Mouse (Mus musculus) heart, embryonic 13.5 days (tissue): Measurements from ENCODE around the gene Cysrt1. TPM values are rescaled to one million over a fixed set of nuclear protein-coding genes. Genes with fewer than 3 reads are reported as not detected.

Experiments used
- ATAC-seq: fragments of 200-750 bp; cut with Nextera tagmentation; 2 replicates; pipeline ENCODE4 v1.8.0; 2017; ENCODE audit warnings: moderate TSS enrichment; ENCODE audit not compliant: insufficient number of reproducible peaks, low FRiP score, low TSS enrichment; ENCODE audit errors: extremely low read depth
- H3K27ac ChIP-seq: fragments of 300-500 bp; sonication (generic); replicated peaks from 2 replicates; pipeline ENCODE4 v1.5.1; 2015; ENCODE audit warnings: moderate library complexity, mild to moderate bottlenecking, inconsistent platforms
- H3K27me3 ChIP-seq: fragments of 300-500 bp; sonication (generic); replicated peaks from 2 replicates; pipeline ENCODE4 v1.6.1; 2015; ENCODE audit warnings: mild to moderate bottlenecking, inconsistent platforms
- H3K36me3 ChIP-seq: fragments of 300-500 bp; sonication (generic); 2 replicates; pipeline ENCODE4 v1.6.1; 2015; ENCODE audit warnings: mild to moderate bottlenecking, inconsistent platforms
- H3K4me1 ChIP-seq: fragments of 300-500 bp; sonication (generic); 2 replicates; pipeline ENCODE4 v1.6.1; 2015; ENCODE audit warnings: inconsistent platforms
- H3K4me2 ChIP-seq: fragments of 300-500 bp; sonication (generic); 2 replicates; pipeline ENCODE4 v1.6.1; 2015; ENCODE audit warnings: inconsistent platforms, mild to moderate bottlenecking, moderate library complexity
- H3K4me3 ChIP-seq: fragments of 300-500 bp; sonication (generic); 2 replicates; pipeline ENCODE4 v1.5.1; 2015; ENCODE audit warnings: moderate library complexity, mild to moderate bottlenecking, inconsistent platforms
- H3K9ac ChIP-seq: fragments of 300-500 bp; sonication (generic); 2 replicates; pipeline ENCODE4 v1.6.1; 2015; ENCODE audit warnings: inconsistent platforms, mild to moderate bottlenecking, moderate library complexity
- H3K9me3 ChIP-seq: fragments of 300-500 bp; sonication (generic); 2 replicates; pipeline ENCODE4 v1.6.1; 2016; ENCODE audit warnings: inconsistent platforms
- WGBS: fragments of 180-500 bp; shearing (Covaris S2); methylation state at CpG from one replicate; pipeline ENCODE4 v1.1.7; 2015; ENCODE audit warnings: mixed read lengths; 5-methylcytosine and 5-hydroxymethylcytosine counted together
- polyA plus RNA-seq: library from polyadenylated mRNA; unstranded; fragments of >200 nt; fragmentation: Nextera tagmentation; extraction: Ambion mirVana; gene quantifications from 2 replicates; pipeline ENCODE4 v1.2.1, GENCODE M21; 2015

Cysrt1 gene
- not detected in 2 replicates for polyA plus RNA-seq

GRCm38 (mm10) chr2:25242101-25242506, at the start of gene Cysrt1, which contains the start of gene Rnf208:
Cysrt1 (minus strand) TSS chr2:25242452.
Rnf208 (plus strand) TSS chr2:25242255.
- Histone ChIP-seq H3K27me3 (peaks cover 55% of the 10 kb centered on the region), H3K4me3 (peak within 1 kb of the TSS; percentile 62), H3K4me1 (peaks cover 25% of the 10 kb centered on the region), H3K9me3 (no peaks in the 10 kb centered on the region), H3K9ac (peak within 1 kb of the TSS; percentile 82), H3K4me2 (peak within 1 kb of the TSS; percentile 98), H3K27ac (no peak within 1 kb of the TSS), H3K36me3 (peaks cover 7% of the 10 kb centered on the region)
- WGBS: 0% methylated on average over 58 of the region's 59 CpGs
- no peak for ATAC-seq

- H3K9me3 ChIP-seq: no peaks in the 10 kb centered on the region
- H3K27ac ChIP-seq: no peak overlapping the region
- peak overlapping the region; percentile 67 for H3K4me2 ChIP-seq
- peak overlapping the region; percentile 62; the same call in 1 of the 2 replicates for H3K9ac ChIP-seq
- H3K36me3 ChIP-seq: peaks cover under 1% of the 10 kb centered on the region
- WGBS: 8% methylated on average over 32 of the region's 32 CpGs
- H3K4me3 ChIP-seq: peak overlapping the region; percentile 45
- peaks cover 44% of the 10 kb centered on the region for H3K4me1 ChIP-seq
- H3K27me3 ChIP-seq: peaks cover 93% of the 10 kb centered on the region
- no peak for ATAC-seq
Measured at GRCm38 (mm10) chr2:25291184-25292053, 49.2 kb upstream of the Cysrt1 start.

- WGBS: under 1% methylated on average over 18 of the region's 18 CpGs
- Histone ChIP-seq H3K27ac (no peak overlapping the region), H3K36me3 (peaks cover 7% of the 10 kb centered on the region), H3K9ac (no peak overlapping the region), H3K27me3 (peaks cover 87% of the 10 kb centered on the region), H3K4me2 (peak overlapping the region; percentile 49), H3K4me1 (peaks cover 46% of the 10 kb centered on the region), H3K9me3 (no peaks in the 10 kb centered on the region), H3K4me3 (peak overlapping the region; percentile 36)
- ATAC-seq: no peak
Measured at GRCm38 (mm10) chr2:25290816-25291130, 48.5 kb upstream of the Cysrt1 start.

- Histone ChIP-seq H3K9me3 (no peaks in the 10 kb centered on the region), H3K9ac (no peak overlapping the region), H3K4me2 (peak overlapping the region; percentile 49), H3K36me3 (peaks cover 12% of the 10 kb centered on the region), H3K4me1 (peaks cover 46% of the 10 kb centered on the region), H3K4me3 (peak overlapping the region; percentile 36), H3K27ac (no peak overlapping the region), H3K27me3 (peaks cover 82% of the 10 kb centered on the region)
- no peak for ATAC-seq
- 1% methylated on average over 54 of the region's 54 CpGs for WGBS
Measured at GRCm38 (mm10) chr2:25290101-25290815, 48.0 kb upstream of the Cysrt1 start.

GRCm38 (mm10) chr2:25289651-25290050, 47.4 kb upstream of the Cysrt1 start, which contains the start of gene Lrrc26:
Lrrc26 (plus strand) TSS chr2:25289915.
- Histone ChIP-seq H3K4me2 (peak within 1 kb of the TSS; percentile 49), H3K27me3 (peaks cover 76% of the 10 kb centered on the region), H3K9ac (no peak within 1 kb of the TSS), H3K4me3 (peak within 1 kb of the TSS; percentile 36), H3K36me3 (peaks cover 18% of the 10 kb centered on the region), H3K4me1 (peaks cover 46% of the 10 kb centered on the region), H3K27ac (no peak within 1 kb of the TSS), H3K9me3 (no peaks in the 10 kb centered on the region)
- 8% methylated on average over 11 of the region's 11 CpGs for WGBS
- ATAC-seq: no peak

GRCm38 (mm10) chr2:25288734-25289345, 46.6 kb upstream of the Cysrt1 start:
- 63% methylated on average over 7 of the region's 7 CpGs for WGBS
- no peaks in the 10 kb centered on the region for H3K9me3 ChIP-seq
- no peak for ATAC-seq
- H3K4me3 ChIP-seq: no peak overlapping the region
- H3K4me1 ChIP-seq: peaks cover 46% of the 10 kb centered on the region
- no peak overlapping the region for H3K9ac ChIP-seq
- H3K36me3 ChIP-seq: peaks cover 26% of the 10 kb centered on the region
- H3K4me2 ChIP-seq: no peak overlapping the region
- H3K27me3 ChIP-seq: peaks cover 68% of the 10 kb centered on the region
- H3K27ac ChIP-seq: no peak overlapping the region

GRCm38 (mm10) chr2:25287927-25288649, 45.8 kb upstream of the Cysrt1 start, which contains the start of gene Tmem210:
Tmem210 (plus strand) TSS chr2:25288145.
- Histone ChIP-seq H3K27me3 (peaks cover 60% of the 10 kb centered on the region), H3K27ac (no peak within 1 kb of the TSS), H3K4me2 (no peak within 1 kb of the TSS), H3K4me1 (peaks cover 46% of the 10 kb centered on the region), H3K9me3 (no peaks in the 10 kb centered on the region), H3K4me3 (no peak within 1 kb of the TSS), H3K36me3 (peaks cover 34% of the 10 kb centered on the region), H3K9ac (no peak within 1 kb of the TSS)
- 76% methylated on average over 6 of the region's 6 CpGs for WGBS
- ATAC-seq: no peak

- H3K4me1 ChIP-seq: peaks cover 40% of the 10 kb centered on the region
- 43% methylated on average over 7 of the region's 7 CpGs for whole genome bisulfite sequencing
Measured at GRCm38 (mm10) chr2:25286837-25287636, 44.8 kb upstream of the Cysrt1 start.

GRCm38 (mm10) chr2:25286314-25286713, 44.1 kb upstream of the Cysrt1 start:
- no peaks in the 10 kb centered on the region for H3K9me3 ChIP-seq
- H3K27me3 ChIP-seq: peaks cover 42% of the 10 kb centered on the region
- ATAC-seq: no peak
- WGBS: 44% methylated on average over 1 of the region's 1 CpGs
- peaks cover 50% of the 10 kb centered on the region for H3K36me3 ChIP-seq
- no peak overlapping the region for H3K4me3 ChIP-seq
- peaks cover 32% of the 10 kb centered on the region for H3K4me1 ChIP-seq
- no peak overlapping the region for H3K27ac ChIP-seq
- no peak overlapping the region for H3K4me2 ChIP-seq
- H3K9ac ChIP-seq: no peak overlapping the region

More at GRCm38 (mm10) chr2:25286837-25287636, 44.8 kb upstream of the Cysrt1 start:
- H3K27ac ChIP-seq: no peak overlapping the region
- H3K4me3 ChIP-seq: no peak overlapping the region
- peaks cover 50% of the 10 kb centered on the region for H3K27me3 ChIP-seq
- H3K9ac ChIP-seq: no peak overlapping the region
- peaks cover 45% of the 10 kb centered on the region for H3K36me3 ChIP-seq
- H3K9me3 ChIP-seq: no peaks in the 10 kb centered on the region
- H3K4me2 ChIP-seq: no peak overlapping the region
- ATAC-seq: no peak

- no peak for ATAC-seq
- peaks cover 35% of the 10 kb centered on the region for H3K27me3 ChIP-seq
- H3K4me1 ChIP-seq: peaks cover 25% of the 10 kb centered on the region
- peaks cover 57% of the 10 kb centered on the region for H3K36me3 ChIP-seq
- WGBS: 97% methylated on average over 2 of the region's 2 CpGs
- H3K4me3 ChIP-seq: no peak overlapping the region
- no peaks in the 10 kb centered on the region for H3K9me3 ChIP-seq
- no peak overlapping the region for H3K27ac ChIP-seq
- H3K9ac ChIP-seq: no peak overlapping the region
- no peak overlapping the region for H3K4me2 ChIP-seq
Measured at GRCm38 (mm10) chr2:25285551-25285950, 43.3 kb upstream of the Cysrt1 start.
